Mouse (Mus musculus) erythroblast, embryonic 14.5 days (primary cell): ENCODE measurements around the gene Prdm1.

ENCODE experiments used
- GATA1 ChIP-seq: IDR thresholded peaks from 2 replicates; pipeline ENCODE4 v1.6.1; 2012; ENCODE audit warnings: low read length, inconsistent platforms, mixed read lengths
- TAL1 ChIP-seq: IDR thresholded peaks from 3 replicates; pipeline ENCODE4 v1.6.1; 2012; ENCODE audit warnings: low read length, inconsistent platforms, mixed read lengths

DNA sequence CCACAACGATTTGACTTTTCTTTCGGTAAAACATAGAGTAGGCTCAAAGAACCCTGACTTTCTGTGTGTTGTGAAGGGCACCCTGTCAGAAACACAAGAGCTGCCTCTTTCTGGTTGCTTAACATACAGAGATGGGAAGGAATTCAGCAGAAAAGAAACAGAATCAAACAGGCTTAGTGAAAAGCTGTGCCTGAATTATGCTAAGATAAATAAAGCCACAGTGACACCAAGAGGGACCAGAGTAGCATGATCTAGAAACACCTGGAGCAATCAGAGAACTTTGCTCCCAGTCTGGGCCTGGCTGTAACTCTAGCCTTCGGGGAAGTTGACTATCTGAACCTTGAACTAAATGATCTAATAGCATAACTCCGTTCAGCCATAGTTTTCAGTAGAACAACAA, 73.5 kb downstream of the Prdm1 start:
- TF ChIP-seq GATA1 (no peak), TAL1 (no peak)
